Mouse (Mus musculus) liver, adult 2 months (tissue): ENCODE data around the gene Glis2.

Experiments used
- CTCF ChIP-seq: fragments of 200-500 bp; IDR thresholded peaks from 2 replicates; pipeline ENCODE4 v1.5.1; 2011; ENCODE audit warnings: low read depth, low read length, control low read depth
- POLR2A ChIP-seq: fragments of 200-500 bp; IDR thresholded peaks from 2 replicates; pipeline ENCODE4 v1.6.1; 2011; ENCODE audit warnings: low read length, control low read depth; ENCODE audit not compliant: insufficient read depth; ENCODE audit errors: extremely low read depth

GRCm38 (mm10) chr16:4548953-4549688 lies 45.4 kb upstream of the Glis2 start:
- TF ChIP-seq CTCF, result 0 out of 2 replicates have a peak, but pooled peaks have one; percentile 19
- TF ChIP-seq POLR2A, result no peak
